Mouse (Mus musculus): ENCODE measurements at regions not wholly inside any gene's neighbourhood (a gene's known extent, or its start where the extent isn't known, plus 50 kb on each side); places are given as distances from the start of the nearest gene placed in this dataset.

DNA sequence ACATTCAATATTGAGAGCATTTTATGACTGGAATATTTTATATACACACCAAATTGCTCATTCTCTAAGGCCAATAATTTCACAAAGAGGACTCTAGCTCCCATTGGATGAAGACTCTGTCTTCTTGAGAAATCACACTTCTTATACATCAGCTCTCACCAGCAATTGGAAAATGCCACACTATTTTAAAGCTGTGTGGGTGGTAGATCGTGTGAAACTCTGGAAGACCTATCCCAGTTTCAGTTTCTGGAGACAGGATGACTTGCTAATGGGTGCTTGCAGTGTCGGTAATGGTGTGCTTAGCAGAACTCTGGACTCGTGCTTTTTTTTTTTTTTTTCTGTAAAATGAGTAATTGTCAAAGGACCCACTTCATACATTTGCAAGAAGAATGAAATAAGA lies 119.1 kb upstream of the Esrrg start:
- Histone ChIP-seq H3K4me3 (ENCODE audit: insufficient read depth, low read depth, low read length) (no peak overlapping the region), H3K36me3 (ENCODE audit: control insufficient read depth, insufficient read depth, low read length) (no peaks in the 10 kb centered on the region), H3K27me3 (replicated peaks; ENCODE audit: control insufficient read depth, insufficient read depth, low read length) (no peaks in the 10 kb centered on the region), H3K4me1 (ENCODE audit: control insufficient read depth, insufficient read depth, low read length) (no peaks in the 10 kb centered on the region), H3K27ac (ENCODE audit: insufficient read depth, low read depth, low read length) (no peak overlapping the region)
- TF ChIP-seq CTCF (conservative IDR thresholded peaks at IDR 0.05; ENCODE audit: insufficient read depth, insufficient read length, low read depth, low read length) (no peak), POLR2A (IDR thresholded peaks at IDR 0.05; ENCODE audit: low read depth, low read length) (no peak)
- 83% methylated on average over 3 of the region's 3 CpGs for WGBS
- no peak for DNase-seq

DNA sequence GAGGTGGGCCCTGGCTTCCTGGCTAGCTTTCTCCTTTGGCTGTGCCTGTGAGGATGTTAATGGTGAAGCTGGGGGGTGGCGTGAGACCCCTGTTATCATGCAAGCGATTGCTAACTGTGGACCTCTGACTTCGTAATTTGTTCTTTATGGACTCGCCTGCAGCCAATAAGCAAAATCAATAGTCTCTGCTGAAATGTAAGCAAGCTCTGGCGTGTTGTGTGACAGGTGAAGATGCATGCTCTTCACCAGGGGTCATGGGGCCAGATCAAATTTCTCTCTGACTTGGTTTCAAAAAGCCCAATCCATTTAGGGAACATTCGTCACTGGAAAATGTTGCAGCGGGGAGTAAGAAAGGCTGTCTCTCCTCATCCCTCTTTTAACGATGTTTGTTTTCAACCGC lies 103.2 kb upstream of the Esrrg start:
- Histone ChIP-seq H3K27me3 (replicated peaks; ENCODE audit: control insufficient read depth, insufficient read depth, low read length) (no peaks in the 10 kb centered on the region), H3K4me1 (ENCODE audit: control insufficient read depth, insufficient read depth, low read length) (no peaks in the 10 kb centered on the region; the same call in 1 of the 2 replicates), H3K36me3 (ENCODE audit: control insufficient read depth, insufficient read depth, low read length) (no peaks in the 10 kb centered on the region), H3K27ac (ENCODE audit: insufficient read depth, low read depth, low read length) (no peak overlapping the region), H3K4me3 (ENCODE audit: insufficient read depth, low read depth, low read length) (no peak overlapping the region)
- WGBS, result 72% methylated on average over 9 of the region's 9 CpGs
- TF ChIP-seq CTCF (conservative IDR thresholded peaks at IDR 0.05; ENCODE audit: insufficient read depth, insufficient read length, low read depth, low read length) (no peak), POLR2A (IDR thresholded peaks at IDR 0.05; ENCODE audit: low read depth, low read length) (no peak)
- no peak for DNase-seq

GRCm38 (mm10) chr1:187507217-187507616 lies 101.4 kb upstream of the Esrrg start:
- TF ChIP-seq POLR2A (IDR thresholded peaks at IDR 0.05; ENCODE audit: low read depth, low read length) (no peak), CTCF (conservative IDR thresholded peaks at IDR 0.05; ENCODE audit: insufficient read depth, insufficient read length, low read depth, low read length) (no peak)
- DNase-seq, result no peak
- Histone ChIP-seq H3K27me3 (replicated peaks; ENCODE audit: control insufficient read depth, insufficient read depth, low read length) (no peaks in the 10 kb centered on the region), H3K4me3 (ENCODE audit: insufficient read depth, low read depth, low read length) (no peak overlapping the region), H3K4me1 (ENCODE audit: control insufficient read depth, insufficient read depth, low read length) (no peaks in the 10 kb centered on the region), H3K27ac (ENCODE audit: insufficient read depth, low read depth, low read length) (no peak overlapping the region), H3K36me3 (ENCODE audit: control insufficient read depth, insufficient read depth, low read length) (no peaks in the 10 kb centered on the region)
- 87% methylated on average over 6 of the region's 6 CpGs for WGBS

- H3K4me1 ChIP-seq (ENCODE audit: control insufficient read depth, insufficient read depth, low read length), result 0 out of 2 replicates have a peak, but pooled peaks cover 4% of the 10 kb centered on the region
- WGBS, result 59% methylated on average over 9 of the region's 9 CpGs
- no peaks in the 10 kb centered on the region for H3K27me3 ChIP-seq (replicated peaks; ENCODE audit: control insufficient read depth, insufficient read depth, low read length)
- no peak overlapping the region for H3K27ac ChIP-seq (ENCODE audit: insufficient read depth, low read depth, low read length)
- TF ChIP-seq CTCF (conservative IDR thresholded peaks at IDR 0.05; ENCODE audit: insufficient read depth, insufficient read length, low read depth, low read length) (no peak), POLR2A (IDR thresholded peaks at IDR 0.05; ENCODE audit: low read depth, low read length) (no peak)
- H3K4me3 ChIP-seq (ENCODE audit: insufficient read depth, low read depth, low read length), result no peak overlapping the region
- DNase-seq, result peak; percentile 80
- H3K36me3 ChIP-seq (ENCODE audit: control insufficient read depth, insufficient read depth, low read length), result no peaks in the 10 kb centered on the region
Measured at GRCm38 (mm10) chr1:187531349-187531922, 77.2 kb upstream of the Esrrg start.

DNA sequence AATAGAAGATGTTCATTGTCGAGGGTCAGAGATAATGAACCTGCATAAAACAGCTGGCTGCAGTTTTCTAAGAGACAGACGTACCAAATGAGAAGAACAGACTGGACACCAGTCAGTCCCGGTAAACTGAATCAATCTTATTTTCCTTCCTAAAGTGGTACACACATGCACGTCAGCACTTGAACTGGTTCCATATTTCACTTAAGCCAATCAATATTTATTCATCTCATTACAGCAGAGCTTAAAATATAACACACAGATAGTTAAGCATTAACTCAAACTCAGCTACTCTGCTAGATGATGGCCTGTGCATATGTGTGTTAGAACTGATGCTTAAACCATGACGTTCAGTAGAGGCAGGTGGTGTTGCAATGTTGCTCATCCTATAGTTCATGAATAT lies 72.3 kb upstream of the Esrrg start:
- Histone ChIP-seq H3K27ac (ENCODE audit: insufficient read depth, low read depth, low read length) (no peak overlapping the region), H3K4me3 (ENCODE audit: insufficient read depth, low read depth, low read length) (no peak overlapping the region), H3K27me3 (replicated peaks; ENCODE audit: control insufficient read depth, insufficient read depth, low read length) (no peaks in the 10 kb centered on the region), H3K4me1 (ENCODE audit: control insufficient read depth, insufficient read depth, low read length) (0 out of 2 replicates have a peak, but pooled peaks cover 5% of the 10 kb centered on the region), H3K36me3 (ENCODE audit: control insufficient read depth, insufficient read depth, low read length) (no peaks in the 10 kb centered on the region)
- WGBS, result 31% methylated on average over 5 of the region's 5 CpGs
- peak; percentile 18 for DNase-seq
- TF ChIP-seq CTCF (conservative IDR thresholded peaks at IDR 0.05; ENCODE audit: insufficient read depth, insufficient read length, low read depth, low read length), result no peak
- TF ChIP-seq POLR2A (IDR thresholded peaks at IDR 0.05; ENCODE audit: low read depth, low read length), result no peak

DNA sequence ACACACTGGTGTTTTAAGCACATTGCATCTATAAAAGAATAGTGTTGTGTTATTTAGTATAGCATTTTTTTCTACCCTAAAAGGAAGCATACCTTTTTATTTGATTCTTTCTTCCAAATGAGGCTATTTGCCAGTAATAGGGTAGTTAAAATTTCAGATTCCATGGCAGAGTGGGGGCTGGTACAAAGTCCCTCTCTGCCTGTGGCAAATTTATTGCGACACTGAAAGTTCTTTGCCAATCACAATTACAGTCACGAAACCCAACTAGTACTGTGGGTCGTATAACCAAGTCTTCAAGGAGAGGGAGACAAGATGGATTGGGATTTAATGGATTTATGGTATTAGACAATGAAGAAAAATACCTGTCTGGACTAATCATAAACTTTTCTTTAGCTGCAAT lies 51.9 kb upstream of the Esrrg start:
- WGBS, result 43% methylated on average over 3 of the region's 3 CpGs

More for the DNA sequence above, 51.9 kb upstream of the Esrrg start:
- H3K36me3 ChIP-seq (ENCODE audit: control insufficient read depth, insufficient read depth, low read length), result no peaks in the 10 kb centered on the region
- no peaks in the 10 kb centered on the region for H3K27me3 ChIP-seq (replicated peaks; ENCODE audit: control insufficient read depth, insufficient read depth, low read length)
- TF ChIP-seq POLR2A (IDR thresholded peaks at IDR 0.05; ENCODE audit: low read depth, low read length) (no peak), CTCF (conservative IDR thresholded peaks at IDR 0.05; ENCODE audit: insufficient read depth, insufficient read length, low read depth, low read length) (no peak)
- H3K27ac ChIP-seq (ENCODE audit: insufficient read depth, low read depth, low read length), result no peak overlapping the region
- peak; percentile 20 for DNase-seq
- no peak overlapping the region for H3K4me3 ChIP-seq (ENCODE audit: insufficient read depth, low read depth, low read length)
- H3K4me1 ChIP-seq (ENCODE audit: control insufficient read depth, insufficient read depth, low read length), result peaks cover 3% of the 10 kb centered on the region; the same call in 1 of the 2 replicates

Data from kidney, adult 2 months (tissue).